10 mouse cellular contexts compared by ENCODE assay signal in the genomic region with DNA sequence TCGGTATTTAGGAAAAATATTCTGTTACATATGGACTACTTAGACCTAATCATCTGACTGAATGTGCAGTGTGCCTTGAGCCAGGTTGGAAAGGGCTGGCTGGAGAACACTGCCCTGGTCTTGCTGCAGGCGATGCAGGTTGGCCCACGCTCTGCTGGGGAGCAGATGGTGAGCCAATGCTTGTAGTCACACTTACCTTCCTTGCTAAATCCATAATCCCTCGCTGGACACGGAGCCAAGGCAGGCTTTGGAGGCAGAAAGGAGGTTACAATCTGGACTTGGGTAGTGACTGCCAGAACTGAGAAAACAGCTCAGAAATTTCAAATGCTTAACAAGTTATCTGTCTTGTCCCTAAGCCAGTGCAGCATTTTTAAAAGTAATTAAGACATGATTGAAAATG.
A peak's percentile ranks its signal among the peaks of the same experiment; 100 is the strongest.
DNase-seq lines count a peak whose midpoint lies in the region; ATAC-seq and TF ChIP-seq lines count a peak whose summit lies in the region.
"Had no signal": no experiment of that assay in that cellular context is flagged by ENCODE, and none has a peak within 500 bp of the region (broad histone marks: within the 10 kb centered on the region; RNA-seq: fewer than 3 reads in every experiment).

No protein-coding gene starts in this region.

- H3K4me2 ChIP-seq in hindbrain, embryonic 14.5 days (replicated peaks) = no peak overlapping the region
- H3K4me2 ChIP-seq in midbrain, embryonic 12.5 days (replicated peaks) = no peak overlapping the region
- H3K4me2 ChIP-seq in kidney, embryonic 15.5 days = no peak overlapping the region
- H3K4me2 ChIP-seq: heart, embryonic 15.5 days; liver, embryonic 11.5 days had no signal

- H3K27ac ChIP-seq in hindbrain, embryonic 14.5 days = 0 out of 2 replicates have a peak overlapping the region, but pooled peaks have one; percentile 32
- H3K27ac ChIP-seq in midbrain, embryonic 12.5 days (replicated peaks) = no peak overlapping the region
- no peak overlapping the region for H3K27ac ChIP-seq in kidney, embryonic 15.5 days
- H3K27ac ChIP-seq: heart, embryonic 15.5 days had no signal

- no peak overlapping the region for H3K9ac ChIP-seq in hindbrain, embryonic 14.5 days
- no peak overlapping the region for H3K9ac ChIP-seq in midbrain, embryonic 12.5 days (replicated peaks)
- no peak overlapping the region for H3K9ac ChIP-seq in kidney, embryonic 15.5 days
- H3K9ac ChIP-seq: heart, embryonic 15.5 days had no signal

- DNase-seq in brain, embryonic 14.5 days (ENCODE audit: low read depth) = peak; percentile 94
- DNase-seq in cerebellum, postnatal 14 days = peak; percentile 97 to 98
- no peak for DNase-seq in hindbrain, embryonic 14.5 days (ENCODE audit: low spot score)
- no peak for DNase-seq in testis, postnatal 14 days (ENCODE audit: low spot score)
- no peak for DNase-seq in kidney, postnatal 25 days
- DNase-seq in kidney, postnatal 4 days = no peak

- ATAC-seq in hindbrain, embryonic 14.5 days (ENCODE audit: low FRiP score) = peak; percentile 73; the same call in 1 of the 2 replicates
- peak; percentile 77 for ATAC-seq in midbrain, embryonic 12.5 days (ENCODE audit: low FRiP score, low read depth)
- no peak for ATAC-seq in kidney, embryonic 15.5 days (replicated peaks; ENCODE audit: low FRiP score)

- no peak for TF ChIP-seq CTCF in brain, embryonic 14.5 days (IDR thresholded peaks at IDR 0.05; ENCODE audit: borderline replicate concordance, extremely low read depth, insufficient read depth, insufficient read length)

- 48% methylated on average over 5 of the region's 5 CpGs for WGBS in hindbrain, embryonic 14.5 days
- WGBS in midbrain, embryonic 12.5 days = 56% methylated on average over 5 of the region's 5 CpGs
- WGBS in kidney, embryonic 15.5 days = 73% methylated on average over 5 of the region's 5 CpGs

- no peaks in the 10 kb centered on the region for H3K27me3 ChIP-seq in hindbrain, embryonic 14.5 days (ENCODE audit: control insufficient read depth, insufficient read depth, low read length)
- H3K27me3 ChIP-seq in midbrain, embryonic 12.5 days = no peaks in the 10 kb centered on the region
- no peaks in the 10 kb centered on the region for H3K27me3 ChIP-seq in kidney, embryonic 15.5 days
- H3K27me3 ChIP-seq: heart, embryonic 15.5 days had no signal

- H3K4me3 ChIP-seq in hindbrain, embryonic 14.5 days (replicated peaks; ENCODE audit: low read length) = no peak overlapping the region
- H3K4me3 ChIP-seq in midbrain, embryonic 12.5 days = no peak overlapping the region
- no peak overlapping the region for H3K4me3 ChIP-seq in kidney, embryonic 15.5 days (replicated peaks)
- H3K4me3 ChIP-seq: heart, embryonic 15.5 days had no signal

- no peaks in the 10 kb centered on the region for H3K9me3 ChIP-seq in hindbrain, embryonic 14.5 days (ENCODE audit: control insufficient read depth, low read length)
- H3K9me3 ChIP-seq in midbrain, embryonic 12.5 days = no peaks in the 10 kb centered on the region
- H3K9me3 ChIP-seq in kidney, embryonic 15.5 days (replicated peaks) = no peaks in the 10 kb centered on the region
- H3K9me3 ChIP-seq: heart, embryonic 15.5 days had no signal

- no peaks in the 10 kb centered on the region for H3K36me3 ChIP-seq in hindbrain, embryonic 14.5 days (replicated peaks; ENCODE audit: control insufficient read depth, insufficient read depth)
- no peaks in the 10 kb centered on the region for H3K36me3 ChIP-seq in midbrain, embryonic 12.5 days
- H3K36me3 ChIP-seq in kidney, embryonic 15.5 days = no peaks in the 10 kb centered on the region
- H3K36me3 ChIP-seq: heart, embryonic 15.5 days had no signal

- no peak for TF ChIP-seq POLR2A in brain, embryonic 14.5 days (IDR thresholded peaks at IDR 0.05; ENCODE audit: borderline replicate concordance, extremely low read depth, insufficient read depth, insufficient read length, poor library complexity, severe bottlenecking)

- no peaks in the 10 kb centered on the region for H3K4me1 ChIP-seq in hindbrain, embryonic 14.5 days (replicated peaks; ENCODE audit: control insufficient read depth, insufficient read depth, low read length)
- H3K4me1 ChIP-seq in midbrain, embryonic 12.5 days = 0 out of 2 replicates have a peak, but pooled peaks cover 2% of the 10 kb centered on the region
- no peaks in the 10 kb centered on the region for H3K4me1 ChIP-seq in kidney, embryonic 15.5 days
- H3K4me1 ChIP-seq: heart, embryonic 15.5 days had no signal

Comparison
In these comparisons a context has a peak if more than half of its experiments do, and no peak if none do; other contexts are left out.
1. DNase-seq: peak in brain, embryonic 14.5 days (single experiment) and cerebellum, postnatal 14 days (2 of 2); none in hindbrain, embryonic 14.5 days (single experiment), testis, postnatal 14 days (single experiment), kidney, postnatal 25 days (0 of 2) and kidney, postnatal 4 days (0 of 2).